Mouse (Mus musculus) left cerebral cortex, adult 9 months (tissue): ENCODE data around the gene Strip2.

Experiments used
- DNase-seq, 2 experiments: peaks; one replicate each; pipeline ENCODE4 v3.0.0; 2022; ENCODE audit warnings: low spot score in 2 of 2

The Strip2 gene

GRCm38 (mm10) chr6:29916530-29917382 lies at the start of gene Strip2:
Gene Strip2 (plus strand): TSS chr6:29917012.
- peak; percentile 69 to 89 for DNase-seq

- DNase-seq, result no peak
Measured at GRCm38 (mm10) chr6:29868341-29868895, 48.4 kb upstream of the Strip2 start.

- no peak for DNase-seq
Measured at GRCm38 (mm10) chr6:29873654-29874053, 43.2 kb upstream of the Strip2 start.

GRCm38 (mm10) chr6:29875576-29875975 lies 41.2 kb upstream of the Strip2 start:
- DNase-seq, result no peak

GRCm38 (mm10) chr6:29876782-29877181 lies 40.0 kb upstream of the Strip2 start:
- no peak for DNase-seq

- no peak for DNase-seq
Measured at GRCm38 (mm10) chr6:29879579-29879978, 37.2 kb upstream of the Strip2 start.

- DNase-seq, result no peak
Measured at GRCm38 (mm10) chr6:29880796-29881195, 36.0 kb upstream of the Strip2 start.

- no peak for DNase-seq
Measured at GRCm38 (mm10) chr6:29881936-29882335, 34.9 kb upstream of the Strip2 start.

- DNase-seq, result peak; percentile 35 to 42
Measured at GRCm38 (mm10) chr6:29882870-29883269, 33.9 kb upstream of the Strip2 start.

- DNase-seq, result peak; percentile 55 to 67
Measured at GRCm38 (mm10) chr6:29891151-29891550, 25.7 kb upstream of the Strip2 start.

GRCm38 (mm10) chr6:29896976-29897375 lies 19.8 kb upstream of the Strip2 start:
- DNase-seq, result no peak

- DNase-seq, result no peak
Measured at GRCm38 (mm10) chr6:29901450-29901849, 15.4 kb upstream of the Strip2 start.

GRCm38 (mm10) chr6:29902256-29902655 lies 14.6 kb upstream of the Strip2 start:
- no peak for DNase-seq

GRCm38 (mm10) chr6:29903343-29903914 lies 13.4 kb upstream of the Strip2 start:
- no peak for DNase-seq

GRCm38 (mm10) chr6:29904281-29904680 lies 12.5 kb upstream of the Strip2 start:
- DNase-seq, result no peak

- no peak for DNase-seq
Measured at GRCm38 (mm10) chr6:29910631-29911030, 6.2 kb upstream of the Strip2 start.

- no peak for DNase-seq
Measured at GRCm38 (mm10) chr6:29913673-29914072, 3.1 kb upstream of the Strip2 start.

GRCm38 (mm10) chr6:29914136-29914535 lies 2.7 kb upstream of the Strip2 start:
- no peak for DNase-seq

GRCm38 (mm10) chr6:29915836-29916235 lies 976 bp upstream of the Strip2 start:
- no peak for DNase-seq

- DNase-seq, result no peak
Measured at GRCm38 (mm10) chr6:29917383-29917720, 540 bp downstream of the Strip2 start.

GRCm38 (mm10) chr6:29917947-29918346 lies 1.1 kb downstream of the Strip2 start:
- no peak for DNase-seq

- no peak for DNase-seq
Measured at GRCm38 (mm10) chr6:29923501-29923900, 6.7 kb downstream of the Strip2 start.

GRCm38 (mm10) chr6:29925594-29926219 lies 8.9 kb downstream of the Strip2 start:
- DNase-seq, result no peak
